Mouse (Mus musculus): ENCODE results near the gene Tmem9b.

DNA sequence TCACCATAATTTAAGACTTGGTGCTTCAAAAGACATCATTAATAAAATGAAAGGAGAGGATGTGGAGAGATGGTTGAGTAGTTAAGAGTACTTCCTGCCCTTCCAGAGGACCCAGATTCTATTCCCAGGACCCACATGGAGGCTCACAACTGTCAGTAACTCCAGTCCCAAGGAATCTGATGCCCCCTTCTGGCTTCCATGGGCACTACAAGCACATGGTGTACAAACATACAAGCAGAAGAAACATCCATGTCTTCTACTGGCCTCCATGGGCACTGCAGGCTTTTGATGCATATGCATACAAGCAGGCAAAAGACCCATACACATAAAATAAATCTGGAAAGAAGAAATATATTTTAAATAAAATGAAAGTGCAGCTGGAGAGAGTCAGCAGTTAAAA is 52.5 kb downstream of the Tmem9b start:
- no peak for TF ChIP-seq POLR2A (IDR thresholded peaks at IDR 0.05; ENCODE audit: control insufficient read depth, low read depth, low read length)
- no peak for TF ChIP-seq CTCF (IDR thresholded peaks at IDR 0.05; ENCODE audit: control insufficient read depth, insufficient read depth, insufficient replicate concordance, low read depth, low read length)
